Mouse (Mus musculus) megakaryocyte, adult 5-6 weeks (primary cell): Measurements from ENCODE around the gene Spata18. TPM values are rescaled to one million over a fixed set of nuclear protein-coding genes. Genes with fewer than 3 reads are reported as not detected.

Experiments
- ATAC-seq: 2 replicates; pipeline ENCODE4 v1.8.0; 2016; ENCODE audit warnings: mild to moderate bottlenecking, inconsistent platforms; ENCODE audit not compliant: poor library complexity, severe bottlenecking
- total RNA-seq, 2 experiments: library from RNA; stranded (forward) in 1 of 2; stranded (reverse) in 1 of 2; fragments of 153-499, 151-499 nt in 1 of 2; fragments of 221-1000, 200-1000 nt in 1 of 2; gene quantifications; 2 replicates each; pipeline versions ENCODE4 v1.2.3 to v1.2.4; 2015 to 2017

Gene Spata18
- total RNA-seq, 2 experiments from 2014 or later = not detected

GRCm38 (mm10) chr5:73650365-73650964 is 714 bp upstream of the Spata18 start:
- ATAC-seq = no peak

GRCm38 (mm10) chr5:73651855-73652201 is 649 bp downstream of the Spata18 start:
- ATAC-seq = no peak

GRCm38 (mm10) chr5:73666695-73667094 is 15.5 kb downstream of the Spata18 start:
- ATAC-seq = no peak

- ATAC-seq = no peak
Measured at GRCm38 (mm10) chr5:73667877-73668276, 16.7 kb downstream of the Spata18 start.

- ATAC-seq = no peak
Measured at GRCm38 (mm10) chr5:73669386-73669785, 18.2 kb downstream of the Spata18 start.

GRCm38 (mm10) chr5:73675604-73676003 is 24.4 kb downstream of the Spata18 start:
- no peak for ATAC-seq

- no peak for ATAC-seq
Measured at GRCm38 (mm10) chr5:73676626-73677025, 25.4 kb downstream of the Spata18 start.

GRCm38 (mm10) chr5:73683221-73683620 is 32.0 kb downstream of the Spata18 start:
- ATAC-seq = no peak

- ATAC-seq = no peak
Measured at GRCm38 (mm10) chr5:73683706-73684409, 32.7 kb downstream of the Spata18 start.

GRCm38 (mm10) chr5:73686149-73686548 is 35.0 kb downstream of the Spata18 start:
- ATAC-seq = no peak

GRCm38 (mm10) chr5:73688576-73688975 is 37.4 kb downstream of the Spata18 start:
- no peak for ATAC-seq

- no peak for ATAC-seq
Measured at GRCm38 (mm10) chr5:73690146-73690545, 39.0 kb downstream of the Spata18 start.

- no peak for ATAC-seq
Measured at GRCm38 (mm10) chr5:73691723-73692520, 40.7 kb downstream of the Spata18 start.

- ATAC-seq = no peak
Measured at GRCm38 (mm10) chr5:73693778-73694177, 42.6 kb downstream of the Spata18 start.

- no peak for ATAC-seq
Measured at GRCm38 (mm10) chr5:73694254-73695015, 43.3 kb downstream of the Spata18 start.

GRCm38 (mm10) chr5:73697700-73698099 is 46.5 kb downstream of the Spata18 start:
- ATAC-seq = no peak

GRCm38 (mm10) chr5:73701063-73701890 is 50.1 kb downstream of the Spata18 start:
- no peak for ATAC-seq

GRCm38 (mm10) chr5:73701946-73702710 is 50.9 kb downstream of the Spata18 start:
- ATAC-seq = no peak

GRCm38 (mm10) chr5:73703096-73703495 is 51.9 kb downstream of the Spata18 start:
- no peak for ATAC-seq
